Mouse (Mus musculus): ENCODE measurements around the gene Asic3. TPM values are rescaled to one million over a fixed set of nuclear protein-coding genes. Genes with fewer than 3 reads are reported as not detected.

Asic3 gene
- polyA plus RNA-seq (2017; shearing (Covaris generic)): not detected

DNA sequence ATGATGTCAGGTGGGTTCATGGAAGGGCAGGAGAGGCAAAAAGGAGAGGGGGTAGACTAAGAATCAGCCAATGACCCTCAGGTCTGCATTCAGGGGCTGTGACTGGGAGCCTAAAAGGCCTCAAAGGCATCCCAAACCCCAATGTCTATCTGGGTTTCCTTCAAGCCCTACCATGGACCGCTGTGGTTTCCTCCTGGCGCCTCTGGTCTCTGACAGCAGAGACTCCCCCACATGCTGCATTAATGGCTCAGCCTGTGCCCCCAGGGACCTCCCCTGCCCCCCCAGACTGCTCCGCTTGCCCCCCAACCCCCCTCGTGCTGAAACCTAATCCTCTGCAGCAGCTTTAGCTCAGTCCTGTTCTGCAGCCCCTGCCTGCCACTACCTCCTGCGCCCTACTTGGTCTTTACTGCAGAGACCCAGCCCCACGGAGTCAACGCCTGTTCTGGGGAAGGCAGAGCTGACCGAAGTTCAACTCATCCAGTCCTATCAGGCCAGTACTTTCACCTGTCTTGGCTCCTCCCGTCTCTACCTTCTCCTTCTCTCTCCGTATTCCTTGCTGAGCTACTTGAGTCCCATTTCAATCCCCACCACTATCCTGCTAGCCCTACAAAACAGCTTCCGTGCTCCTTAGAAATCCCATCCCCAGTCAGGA lies at the start of gene Asic3:
Gene Asic3, plus strand, starts transcription at position 351 of the 652 bp plus-strand sequence.

GRCm38 (mm10) chr5:24364508-24364907 lies 48.7 kb upstream of the Asic3 start, which contains the start of gene Nos3:
Gene Nos3 (plus strand): TSS chr5:24364810.

DNA sequence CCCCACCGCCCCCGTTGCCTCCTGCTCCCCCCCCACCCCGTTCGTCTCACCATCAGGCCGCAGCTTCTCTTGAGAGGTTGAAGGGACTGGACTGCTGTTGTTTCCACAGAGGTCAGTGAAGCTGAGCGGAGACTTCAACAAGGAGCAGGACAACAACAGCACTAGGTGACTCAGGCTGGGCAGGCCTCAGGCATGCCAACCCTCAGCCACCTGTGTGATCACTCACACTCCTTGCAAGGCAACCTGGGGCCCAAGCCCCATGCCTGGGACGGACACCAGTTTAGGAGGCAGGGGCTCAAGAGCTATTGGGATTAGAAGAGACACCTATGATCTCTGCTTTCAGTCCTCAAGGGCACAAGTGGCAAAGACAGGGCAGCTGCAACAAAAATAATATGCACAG lies 21.3 kb upstream of the Asic3 start, which contains the start of gene Atg9b:
Gene Atg9b, minus strand, starts transcription at position 280 of the 400 bp plus-strand sequence.

DNA sequence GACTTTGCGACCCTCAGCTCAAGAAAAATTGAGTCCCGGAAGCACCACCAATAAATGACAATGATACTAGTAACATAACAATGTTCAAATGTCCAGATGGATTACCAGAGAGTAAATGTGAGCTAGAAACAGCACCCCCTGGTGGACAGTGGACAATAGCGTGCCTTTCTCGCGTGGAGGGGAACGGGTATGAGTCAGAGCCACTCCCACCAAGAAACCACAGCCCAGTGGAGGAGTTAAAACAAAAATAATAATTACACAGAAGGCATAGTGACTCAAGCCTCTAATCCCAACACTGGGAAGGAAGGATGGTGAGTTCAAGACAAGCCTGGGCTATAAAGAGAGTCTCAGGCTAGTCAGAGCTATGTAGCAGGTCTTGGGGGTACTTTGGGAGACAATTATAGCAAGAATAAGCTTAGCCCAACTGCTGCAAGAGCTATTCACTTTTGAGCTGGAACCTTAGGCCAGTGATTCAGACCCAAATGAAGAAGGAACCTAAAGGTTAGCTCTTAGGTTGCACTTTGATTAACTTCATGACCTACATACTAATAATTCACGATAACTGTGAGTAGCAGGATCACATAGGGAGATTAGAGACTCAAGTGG lies 19.7 kb upstream of the Asic3 start, which contains the start of gene Abcb8:
Gene Abcb8, plus strand, starts transcription at position 272 of the 606 bp plus-strand sequence.

GRCm38 (mm10) chr5:24423129-24424003 lies 10.2 kb downstream of the Asic3 start, which contains the start of the genes Cdk5 and Slc4a2:
Gene Cdk5 (minus strand): TSS chr5:24423530.
Gene Slc4a2 (plus strand): TSS chr5:24423837.

DNA sequence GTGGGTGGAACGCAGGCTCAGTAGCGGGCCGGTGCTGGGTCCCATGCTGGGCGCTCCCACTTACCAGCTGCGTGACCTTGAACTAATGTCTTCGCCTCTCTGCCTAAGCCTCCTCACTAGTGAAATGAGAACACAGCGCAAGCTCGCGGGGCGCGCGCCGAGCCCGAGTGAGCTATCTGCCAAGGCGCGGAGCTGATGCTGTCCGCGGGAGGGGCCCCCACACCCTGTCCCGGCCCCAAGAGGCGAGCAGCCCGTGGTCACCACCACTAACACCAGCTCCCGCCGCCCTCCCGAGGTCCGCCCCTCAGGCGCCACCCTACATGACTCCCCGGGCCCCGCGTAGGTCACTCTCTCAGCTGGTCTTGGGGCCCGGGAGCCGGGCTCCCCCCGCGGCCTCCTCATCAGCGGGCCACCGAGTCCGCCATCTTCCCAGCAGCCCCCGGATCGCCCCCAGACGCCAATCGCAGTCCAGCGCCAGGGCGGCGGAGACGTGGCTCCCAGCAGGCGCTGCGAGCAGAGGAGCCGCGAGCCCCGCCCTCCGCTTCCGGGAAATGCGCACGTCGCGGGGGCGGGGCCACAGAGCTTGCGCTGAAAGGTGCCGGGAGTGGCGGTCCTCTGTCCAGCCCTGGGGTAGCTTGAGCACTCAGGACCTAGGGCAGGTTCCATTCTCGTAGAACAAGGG lies 31.7 kb downstream of the Asic3 start, which contains the start of gene Fastk:
Gene Fastk, minus strand, starts transcription at position 542 of the 682 bp plus-strand sequence.

GRCm38 (mm10) chr5:24447624-24448298 lies 34.6 kb downstream of the Asic3 start, which contains the start of gene Tmub1:
Gene Tmub1 (minus strand): TSS chr5:24447854.

GRCm38 (mm10) chr5:24452030-24452690 lies 39.0 kb downstream of the Asic3 start, which contains the start of gene Agap3:
Gene Agap3 (plus strand): TSS chr5:24452177.

Other genes starting within 250 kb of the Asic3 start
- gene Nupl2, start 248.4 kb upstream of the Asic3 start, polyA plus RNA-seq (2017; shearing (Covaris generic)): 8.3 TPM
- 2.7 TPM for gene Kcnh2, start 61.8 kb upstream of the Asic3 start, polyA plus RNA-seq (2017; shearing (Covaris generic))
- gene Nos3, start 48.6 kb upstream of the Asic3 start, polyA plus RNA-seq (2017; shearing (Covaris generic)): 0.14 TPM
- 0.68 TPM for gene Atg9b, start 21.2 kb upstream of the Asic3 start, polyA plus RNA-seq (2017; shearing (Covaris generic))
- 29.1 TPM for gene Abcb8, start 19.7 kb upstream of the Asic3 start, polyA plus RNA-seq (2017; shearing (Covaris generic))
- 102 TPM for gene Cdk5, start 10.1 kb downstream of the Asic3 start, polyA plus RNA-seq (2017; shearing (Covaris generic))
- 45.7 TPM for gene Slc4a2, start 10.4 kb downstream of the Asic3 start, polyA plus RNA-seq (2017; shearing (Covaris generic))
- 112 TPM for gene Fastk, start 31.9 kb downstream of the Asic3 start, polyA plus RNA-seq (2017; shearing (Covaris generic))
- 91.4 TPM for gene Tmub1, start 34.5 kb downstream of the Asic3 start, polyA plus RNA-seq (2017; shearing (Covaris generic))
- 5.2 TPM for gene Agap3, start 38.8 kb downstream of the Asic3 start, polyA plus RNA-seq (2017; shearing (Covaris generic))
- gene Gbx1, start 113.8 kb downstream of the Asic3 start, polyA plus RNA-seq (2017; shearing (Covaris generic)): not detected
- not detected for gene Asb10, start 127.6 kb downstream of the Asic3 start, polyA plus RNA-seq (2017; shearing (Covaris generic))
- not detected for gene 4931409K22Rik, start 143.4 kb downstream of the Asic3 start, polyA plus RNA-seq (2017; shearing (Covaris generic))
- 100.0 TPM for gene Abcf2, start 164.1 kb downstream of the Asic3 start, polyA plus RNA-seq (2017; shearing (Covaris generic))
- 38.5 TPM for gene Chpf2, start 173.3 kb downstream of the Asic3 start, polyA plus RNA-seq (2017; shearing (Covaris generic))
- gene Smarcd3, start 211.0 kb downstream of the Asic3 start, polyA plus RNA-seq (2017; shearing (Covaris generic)): 1.2 TPM

Data from CD4-positive, CD25-positive, alpha-beta regulatory T cell, adult 9 weeks (primary cell).